Mouse (Mus musculus): ENCODE measurements at regions not wholly inside any gene's neighbourhood (a gene's known extent, or its start where the extent isn't known, plus 50 kb on each side); places are given as distances from the start of the nearest gene placed in this dataset.

DNA sequence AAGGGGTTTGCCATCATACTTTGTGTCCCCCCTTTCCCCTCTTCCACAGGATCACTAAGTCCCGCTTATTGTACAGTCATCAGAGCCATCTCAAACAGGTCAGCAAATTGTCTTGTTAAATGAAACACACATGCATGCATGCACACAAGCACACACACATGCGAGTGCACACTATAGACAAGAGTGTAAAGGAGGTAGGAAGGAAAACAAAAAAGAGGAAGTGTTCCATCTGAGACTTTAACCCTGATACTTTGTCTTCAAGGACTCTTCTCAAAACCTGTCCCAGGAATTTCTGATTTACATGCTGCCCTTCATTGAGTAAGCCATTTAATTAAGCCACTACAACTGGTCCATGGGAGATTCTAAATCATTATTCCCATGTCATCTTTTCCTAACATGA, 75.0 kb upstream of the Nrp1 start:
- no peak for TF ChIP-seq POLR2A (IDR thresholded peaks at IDR 0.05; ENCODE audit: borderline replicate concordance, insufficient read depth, low read length)
- TF ChIP-seq CTCF (IDR thresholded peaks at IDR 0.05; ENCODE audit: borderline replicate concordance, insufficient read depth, low read depth, low read length), result no peak
